9 mouse cellular contexts compared by ENCODE assay signal in genomic region chr2:156873629-156874028, GRCm38 (mm10). TPM values are rescaled to one million over a fixed set of nuclear protein-coding genes. Genes with fewer than 3 reads are reported as not detected.
DNase-seq lines count a peak whose midpoint lies in the region; ATAC-seq and TF ChIP-seq lines count a peak whose summit lies in the region.
"Had no signal": no experiment of that assay in that cellular context is flagged by ENCODE, and none has a peak within 500 bp of the region (broad histone marks: within the 10 kb centered on the region; RNA-seq: fewer than 3 reads in every experiment).

No protein-coding gene starts in this region.

- no peak overlapping the region for H3K9ac ChIP-seq in forebrain, embryonic 11.5 days (ENCODE audit: low read length)
- H3K9ac ChIP-seq in forebrain, embryonic 13.5 days: no peak overlapping the region
- no peak overlapping the region for H3K9ac ChIP-seq in embryonic facial prominence, embryonic 11.5 days (replicated peaks; ENCODE audit: low read length)
- no peak overlapping the region for H3K9ac ChIP-seq in hindbrain, postnatal 0 days (replicated peaks; ENCODE audit: low read length)
- H3K9ac ChIP-seq in liver, embryonic 13.5 days: peak overlapping the region; percentile 36; the same call in 1 of the 2 replicates

- no peaks in the 10 kb centered on the region for H3K9me3 ChIP-seq in forebrain, embryonic 11.5 days (ENCODE audit: control insufficient read depth, low read length)
- no peaks in the 10 kb centered on the region for H3K9me3 ChIP-seq in forebrain, embryonic 13.5 days (replicated peaks)
- no peaks in the 10 kb centered on the region for H3K9me3 ChIP-seq in embryonic facial prominence, embryonic 11.5 days (replicated peaks; ENCODE audit: control insufficient read depth, low read length)
- no peaks in the 10 kb centered on the region for H3K9me3 ChIP-seq in hindbrain, postnatal 0 days (ENCODE audit: low read length)
- no peaks in the 10 kb centered on the region for H3K9me3 ChIP-seq in liver, embryonic 13.5 days (replicated peaks)

- TF ChIP-seq CTCF in bone marrow macrophage, adult 2 months (IDR thresholded peaks at IDR 0.05; ENCODE audit: low read depth, low read length): peak; percentile 41; the same call in 1 of the 2 replicates
- TF ChIP-seq CTCF in hindbrain, postnatal 0 days (IDR thresholded peaks at IDR 0.05; ENCODE audit: low read depth): peak; percentile 90

- no peak for ATAC-seq in forebrain, embryonic 11.5 days (replicated peaks; ENCODE audit: low FRiP score)
- ATAC-seq in forebrain, embryonic 13.5 days: no peak
- ATAC-seq in embryonic facial prominence, embryonic 11.5 days (replicated peaks; ENCODE audit: insufficient number of reproducible peaks, low FRiP score, low TSS enrichment, low read depth): no peak
- peak; percentile 61; the same call in 1 of the 2 replicates for ATAC-seq in hindbrain, postnatal 0 days
- ATAC-seq in liver, embryonic 13.5 days (ENCODE audit: low read depth): peak; percentile 73
- ATAC-seq: Patski had no signal

- no peak for TF ChIP-seq POLR2A in bone marrow macrophage, adult 2 months (IDR thresholded peaks at IDR 0.05; ENCODE audit: borderline replicate concordance, low read depth, low read length)

- H3K4me3 ChIP-seq in forebrain, embryonic 11.5 days (ENCODE audit: low read depth, low read length): no peak overlapping the region
- no peak overlapping the region for H3K4me3 ChIP-seq in forebrain, embryonic 13.5 days
- H3K4me3 ChIP-seq in bone marrow macrophage, adult 2 months (ENCODE audit: insufficient read depth, low read length): no peak overlapping the region
- H3K4me3 ChIP-seq in embryonic facial prominence, embryonic 11.5 days (ENCODE audit: low read depth, low read length): no peak overlapping the region
- no peak overlapping the region for H3K4me3 ChIP-seq in hindbrain, postnatal 0 days (ENCODE audit: low read length)
- no peak overlapping the region for H3K4me3 ChIP-seq in liver, embryonic 13.5 days (replicated peaks)

- no peaks in the 10 kb centered on the region; the same call in 1 of the 2 replicates for H3K36me3 ChIP-seq in forebrain, embryonic 11.5 days (ENCODE audit: control insufficient read depth, insufficient read depth, low read length)
- peaks cover 60% of the 10 kb centered on the region for H3K36me3 ChIP-seq in forebrain, embryonic 13.5 days (ENCODE audit: poor library complexity, severe bottlenecking)
- peaks cover 5% of the 10 kb centered on the region for H3K36me3 ChIP-seq in embryonic facial prominence, embryonic 11.5 days (replicated peaks; ENCODE audit: control insufficient read depth, insufficient read depth, low read depth, low read length)
- peaks cover 29% of the 10 kb centered on the region for H3K36me3 ChIP-seq in hindbrain, postnatal 0 days (ENCODE audit: insufficient read depth, low read length)
- H3K36me3 ChIP-seq in liver, embryonic 13.5 days: peaks cover 69% of the 10 kb centered on the region

- 36% methylated on average over 5 of the region's 5 CpGs for WGBS in forebrain, embryonic 11.5 days
- WGBS in forebrain, embryonic 13.5 days: 31% methylated on average over 5 of the region's 5 CpGs
- 28% methylated on average over 5 of the region's 5 CpGs for WGBS in embryonic facial prominence, embryonic 11.5 days
- WGBS in hindbrain, postnatal 0 days: 21% methylated on average over 5 of the region's 5 CpGs
- WGBS in liver, embryonic 13.5 days (ENCODE audit: insufficient replicate concordance): 28% methylated on average over 5 of the region's 5 CpGs

- no peak overlapping the region for H3K27ac ChIP-seq in forebrain, embryonic 11.5 days (ENCODE audit: low read depth, low read length)
- H3K27ac ChIP-seq in forebrain, embryonic 13.5 days: no peak overlapping the region
- H3K27ac ChIP-seq in bone marrow macrophage, adult 2 months (ENCODE audit: insufficient read depth, low read depth, low read length): no peak overlapping the region
- H3K27ac ChIP-seq in embryonic facial prominence, embryonic 11.5 days (replicated peaks; ENCODE audit: low read depth, low read length): no peak overlapping the region
- H3K27ac ChIP-seq in hindbrain, postnatal 0 days: no peak overlapping the region
- H3K27ac ChIP-seq in liver, embryonic 13.5 days: peak overlapping the region; percentile 68

- no peak overlapping the region for H3K4me2 ChIP-seq in forebrain, embryonic 11.5 days (ENCODE audit: low read depth, low read length, severe bottlenecking)
- no peak overlapping the region for H3K4me2 ChIP-seq in forebrain, embryonic 13.5 days
- H3K4me2 ChIP-seq in embryonic facial prominence, embryonic 11.5 days (ENCODE audit: low read depth, low read length): no peak overlapping the region
- H3K4me2 ChIP-seq in hindbrain, postnatal 0 days (ENCODE audit: low read depth, low read length): no peak overlapping the region
- 0 out of 2 replicates have a peak overlapping the region, but pooled peaks have one; percentile 6 for H3K4me2 ChIP-seq in liver, embryonic 13.5 days

- no peaks in the 10 kb centered on the region for H3K27me3 ChIP-seq in forebrain, embryonic 11.5 days (ENCODE audit: control insufficient read depth, insufficient read depth, low read length)
- no peaks in the 10 kb centered on the region for H3K27me3 ChIP-seq in forebrain, embryonic 13.5 days
- H3K27me3 ChIP-seq in embryonic facial prominence, embryonic 11.5 days (ENCODE audit: control insufficient read depth, insufficient read depth, low read length): no peaks in the 10 kb centered on the region
- no peaks in the 10 kb centered on the region for H3K27me3 ChIP-seq in hindbrain, postnatal 0 days (ENCODE audit: insufficient read depth, low read length)
- no peaks in the 10 kb centered on the region for H3K27me3 ChIP-seq in liver, embryonic 13.5 days
- H3K27me3 ChIP-seq: Patski had no signal

- H3K4me1 ChIP-seq in forebrain, embryonic 11.5 days (replicated peaks; ENCODE audit: control insufficient read depth, insufficient read depth, low read length): no peaks in the 10 kb centered on the region
- no peaks in the 10 kb centered on the region for H3K4me1 ChIP-seq in forebrain, embryonic 13.5 days
- H3K4me1 ChIP-seq in bone marrow macrophage, adult 2 months (ENCODE audit: control insufficient read depth, insufficient read depth, low read length): peaks cover 12% of the 10 kb centered on the region
- H3K4me1 ChIP-seq in embryonic facial prominence, embryonic 11.5 days (ENCODE audit: control insufficient read depth, insufficient read depth, low read length): no peaks in the 10 kb centered on the region
- H3K4me1 ChIP-seq in hindbrain, postnatal 0 days (ENCODE audit: insufficient read depth, low read length): no peaks in the 10 kb centered on the region; the same call in 1 of the 2 replicates
- H3K4me1 ChIP-seq in liver, embryonic 13.5 days (replicated peaks): peaks cover 57% of the 10 kb centered on the region

- peak; percentile 78 for DNase-seq in forebrain, embryonic 11.5 days (ENCODE audit: low spot score)
- DNase-seq in A20 (ENCODE audit: low read depth, low spot score): peak; percentile 63
- peak; percentile 82 for DNase-seq in embryonic facial prominence, embryonic 11.5 days (ENCODE audit: low spot score)
- peak; percentile 84 for DNase-seq in hindbrain, postnatal 0 days (ENCODE audit: low spot score)
- no peak for DNase-seq in liver, embryonic 13.5 days
- peak; percentile 79 for DNase-seq in retina, postnatal 1 day

RNA-seq across cellular contexts. Expression of gene Rab5if, which starts 10.7 kb away (rescaled TPM):
- polyA plus RNA-seq in forebrain, embryonic 11.5 days (2014; fragmentation: Nextera tagmentation; extraction: Ambion mirVana): 186 and 189 TPM in 2 replicates
- polyA plus RNA-seq in forebrain, embryonic 13.5 days (2015; fragmentation: Nextera tagmentation; extraction: Ambion mirVana): 151 and 168 TPM in 2 replicates
- 162 and 175 TPM in 2 replicates for polyA plus RNA-seq in bone marrow macrophage, adult 2 months (2012; ENCODE audit: insufficient read depth, insufficient read length, missing spikeins)
- polyA plus RNA-seq in embryonic facial prominence, embryonic 11.5 days (2014; fragmentation: Nextera tagmentation; extraction: Ambion mirVana): 217 and 219 TPM in 2 replicates
- total RNA-seq in hindbrain, postnatal 0 days (2014; rRNA removed): 131 and 135 TPM in 2 replicates
- polyA plus RNA-seq in hindbrain, postnatal 0 days (2015; fragmentation: Nextera tagmentation; extraction: Ambion mirVana): 158 and 160 TPM in 2 replicates
- 204 and 210 TPM in 2 replicates for polyA plus RNA-seq in liver, embryonic 13.5 days (2015; fragmentation: Nextera tagmentation; extraction: Ambion mirVana)

RNA-seq across cellular contexts. Expression of gene Sla2, which starts 13.4 kb away (rescaled TPM):
- 0.73 and 0.83 TPM in 2 replicates for polyA plus RNA-seq in forebrain, embryonic 11.5 days (2014; fragmentation: Nextera tagmentation; extraction: Ambion mirVana)
- 0.14 and 0.25 TPM in 2 replicates for polyA plus RNA-seq in forebrain, embryonic 13.5 days (2015; fragmentation: Nextera tagmentation; extraction: Ambion mirVana)
- not detected in 2 replicates for polyA plus RNA-seq in bone marrow macrophage, adult 2 months (2012; ENCODE audit: insufficient read depth, insufficient read length, missing spikeins)
- polyA plus RNA-seq in embryonic facial prominence, embryonic 11.5 days (2014; fragmentation: Nextera tagmentation; extraction: Ambion mirVana): 0.46 and 0.48 TPM in 2 replicates
- 0.68 TPM in 1 of 2 replicates, not detected in the other for total RNA-seq in hindbrain, postnatal 0 days (2014; rRNA removed)
- 0.13 and 0.15 TPM in 2 replicates for polyA plus RNA-seq in hindbrain, postnatal 0 days (2015; fragmentation: Nextera tagmentation; extraction: Ambion mirVana)
- polyA plus RNA-seq in liver, embryonic 13.5 days (2015; fragmentation: Nextera tagmentation; extraction: Ambion mirVana): 3.1 and 3.3 TPM in 2 replicates

RNA-seq across cellular contexts. Expression of gene 4930518I15Rik, which starts 15.9 kb away (rescaled TPM):
- polyA plus RNA-seq in forebrain, embryonic 11.5 days (2014; fragmentation: Nextera tagmentation; extraction: Ambion mirVana): 9.9 and 10.0 TPM in 2 replicates
- 14.0 and 14.2 TPM in 2 replicates for polyA plus RNA-seq in forebrain, embryonic 13.5 days (2015; fragmentation: Nextera tagmentation; extraction: Ambion mirVana)
- 6.4 and 7.1 TPM in 2 replicates for polyA plus RNA-seq in bone marrow macrophage, adult 2 months (2012; ENCODE audit: insufficient read depth, insufficient read length, missing spikeins)
- polyA plus RNA-seq in embryonic facial prominence, embryonic 11.5 days (2014; fragmentation: Nextera tagmentation; extraction: Ambion mirVana): 4.3 and 5.5 TPM in 2 replicates
- 1.7 and 4.4 TPM in 2 replicates for total RNA-seq in hindbrain, postnatal 0 days (2014; rRNA removed)
- polyA plus RNA-seq in hindbrain, postnatal 0 days (2015; fragmentation: Nextera tagmentation; extraction: Ambion mirVana): 3.6 and 3.8 TPM in 2 replicates
- 1.6 and 2.0 TPM in 2 replicates for polyA plus RNA-seq in liver, embryonic 13.5 days (2015; fragmentation: Nextera tagmentation; extraction: Ambion mirVana)

RNA-seq across cellular contexts. Expression of gene Tgif2, which starts 33.8 kb away (rescaled TPM):
- 109 and 110 TPM in 2 replicates for polyA plus RNA-seq in forebrain, embryonic 11.5 days (2014; fragmentation: Nextera tagmentation; extraction: Ambion mirVana)
- polyA plus RNA-seq in forebrain, embryonic 13.5 days (2015; fragmentation: Nextera tagmentation; extraction: Ambion mirVana): 63.3 and 73.3 TPM in 2 replicates
- polyA plus RNA-seq in bone marrow macrophage, adult 2 months (2012; ENCODE audit: insufficient read depth, insufficient read length, missing spikeins): not detected in 2 replicates
- 91.0 and 97.6 TPM in 2 replicates for polyA plus RNA-seq in embryonic facial prominence, embryonic 11.5 days (2014; fragmentation: Nextera tagmentation; extraction: Ambion mirVana)
- total RNA-seq in hindbrain, postnatal 0 days (2014; rRNA removed): 18.2 and 26.6 TPM in 2 replicates
- polyA plus RNA-seq in hindbrain, postnatal 0 days (2015; fragmentation: Nextera tagmentation; extraction: Ambion mirVana): 12.6 and 14.4 TPM in 2 replicates
- 7.2 and 9.0 TPM in 2 replicates for polyA plus RNA-seq in liver, embryonic 13.5 days (2015; fragmentation: Nextera tagmentation; extraction: Ambion mirVana)

Comparison
In these comparisons a context has a peak if more than half of its experiments do, and no peak if none do; other contexts are left out.
1. ATAC-seq: peak in hindbrain, postnatal 0 days (single experiment) and liver, embryonic 13.5 days (single experiment); none in forebrain, embryonic 11.5 days (single experiment), forebrain, embryonic 13.5 days (single experiment) and embryonic facial prominence, embryonic 11.5 days (single experiment).